Mouse (Mus musculus) lung, postnatal 0 days (tissue): ENCODE measurements around the gene Zfp575. TPM values are rescaled to one million over a fixed set of nuclear protein-coding genes. Genes with fewer than 3 reads are reported as not detected.
"Not testable (repeated sequence)": the region's sequence is repeated elsewhere in the genome, so short reads cannot be mapped to it uniquely, and the experiment has no call there.

Source experiments
- ATAC-seq: fragments of 200-750 bp; cut with Nextera tagmentation; 2 replicates; pipeline ENCODE4 v1.8.0; 2017; ENCODE audit warnings: moderate library complexity
- DNase-seq: peaks from one replicate; pipeline ENCODE4 v3.0.0-alpha.2; 2016; ENCODE audit warnings: low spot score
- H3K27ac ChIP-seq: fragments of 300-500 bp; sonication (generic); 2 replicates; pipeline ENCODE4 v1.5.1; 2014; ENCODE audit warnings: antibody characterized with exemption, mild to moderate bottlenecking, low read length, mixed read lengths
- H3K27me3 ChIP-seq: fragments of 300-500 bp; sonication (generic); replicated peaks from 2 replicates; pipeline ENCODE4 v1.6.1; 2014; ENCODE audit warnings: low read length, mixed read lengths; ENCODE audit not compliant: insufficient read depth
- H3K36me3 ChIP-seq: fragments of 300-500 bp; sonication (generic); 2 replicates; pipeline ENCODE4 v1.6.1; 2014; ENCODE audit warnings: low read length, mixed read lengths; ENCODE audit not compliant: insufficient read depth
- H3K4me1 ChIP-seq: fragments of 300-500 bp; sonication (generic); 2 replicates; pipeline ENCODE4 v1.6.1; 2014; ENCODE audit warnings: antibody characterized with exemption, low read depth, low read length, mixed read lengths; ENCODE audit not compliant: insufficient read depth
- H3K4me2 ChIP-seq: fragments of 300-500 bp; sonication (generic); replicated peaks from 2 replicates; pipeline ENCODE4 v1.6.1; 2014; ENCODE audit warnings: low read depth, mild to moderate bottlenecking, low read length, moderate library complexity, mixed read lengths
- H3K4me3 ChIP-seq: fragments of 300-500 bp; sonication (generic); 2 replicates; pipeline ENCODE4 v1.5.1; 2014; ENCODE audit warnings: low read depth, low read length
- H3K9ac ChIP-seq: fragments of 300-500 bp; sonication (generic); replicated peaks from 2 replicates; pipeline ENCODE4 v1.6.1; 2014; ENCODE audit warnings: low read depth, mild to moderate bottlenecking
- H3K9me3 ChIP-seq: fragments of 300-500 bp; sonication (generic); 2 replicates; pipeline ENCODE4 v1.6.1; 2016; ENCODE audit warnings: low read length, mixed read lengths
- CTCF ChIP-seq: IDR thresholded peaks from 2 replicates; pipeline ENCODE4 v1.5.1; 2016; ENCODE audit warnings: antibody characterized with exemption, mild to moderate bottlenecking
- EP300 ChIP-seq: IDR thresholded peaks from 2 replicates; pipeline ENCODE4 v1.6.1; 2016; ENCODE audit warnings: antibody characterized with exemption, mild to moderate bottlenecking, control low read depth
- WGBS: fragments of 180-500 bp; shearing (Covaris S2); extraction: QIAGEN DNeasy Blood & Tissue Kit; methylation state at CpG from one replicate; pipeline ENCODE4 v1.1.7; 2014; 5-methylcytosine and 5-hydroxymethylcytosine counted together
- polyA plus RNA-seq: library from polyadenylated mRNA; unstranded; fragments of >200 nt; fragmentation: Nextera tagmentation; extraction: Ambion mirVana; gene quantifications from 2 replicates; pipeline ENCODE4 v1.2.1, GENCODE M21; 2015

Gene Zfp575
- polyA plus RNA-seq, 1 experiment from 2014 or later, result 1.5 TPM

DNA sequence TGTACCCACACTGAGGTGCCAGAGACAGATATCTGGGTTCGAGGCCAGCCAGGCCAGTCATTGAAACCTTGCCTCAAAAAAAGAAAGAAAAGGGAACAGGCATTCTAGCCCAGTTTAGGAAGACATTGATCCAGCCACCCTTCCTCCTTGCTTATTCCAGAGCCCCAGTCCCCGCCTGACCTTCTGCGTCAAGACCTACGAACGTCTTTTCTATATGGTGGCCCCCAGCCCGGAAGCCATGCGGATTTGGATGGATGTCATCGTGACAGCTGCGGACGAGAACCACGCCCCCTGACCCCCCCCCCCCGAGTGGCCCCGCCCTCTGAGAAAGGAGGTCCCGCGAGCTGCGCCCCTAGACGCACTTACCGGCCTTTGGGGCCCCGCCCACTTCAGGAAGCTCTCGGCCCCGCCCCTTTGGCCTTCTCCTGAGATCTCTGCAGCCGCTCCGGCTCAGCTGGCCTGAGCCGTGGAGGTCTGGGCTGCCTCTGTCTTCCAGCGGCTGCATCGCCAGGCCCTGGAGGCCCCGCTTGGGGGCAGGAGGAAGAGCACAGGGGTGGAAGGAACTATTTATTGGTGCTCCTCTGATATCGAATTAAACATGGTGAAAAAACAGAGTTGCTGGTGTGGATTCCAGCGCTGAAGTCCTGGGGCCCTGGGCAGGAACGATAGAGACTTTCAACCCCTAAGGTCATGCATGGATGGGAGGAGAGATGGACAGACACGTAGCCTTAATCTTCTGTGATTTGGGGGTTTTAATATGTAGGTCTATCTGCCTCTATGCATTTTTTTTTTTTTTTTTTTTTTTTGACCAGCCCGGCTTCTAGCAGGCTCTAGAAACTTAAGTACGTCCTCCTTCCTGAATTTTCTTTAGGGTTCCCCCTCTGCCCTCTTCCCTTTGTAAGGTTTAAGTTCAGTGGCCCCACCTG is 41.5 kb upstream of the Zfp575 start:
- H3K9me3 ChIP-seq, result no peaks in the 10 kb centered on the region
- no peaks in the 10 kb centered on the region for H3K4me1 ChIP-seq
- no peaks in the 10 kb centered on the region; the same call in 1 of the 2 replicates for H3K36me3 ChIP-seq
- WGBS, result 7% methylated on average over 33 of the region's 33 CpGs
- no peak for TF ChIP-seq EP300
- TF ChIP-seq CTCF, result no peak; the same call in 1 of the 2 replicates
- ATAC-seq (peak; percentile 95), DNase-seq (peak; percentile 94)
- no peak overlapping the region for H3K27ac ChIP-seq
- no peak overlapping the region for H3K9ac ChIP-seq
- no peaks in the 10 kb centered on the region for H3K27me3 ChIP-seq
- peak overlapping the region; percentile 48 for H3K4me2 ChIP-seq
- 0 out of 2 replicates have a peak overlapping the region, but pooled peaks have one; percentile 2 for H3K4me3 ChIP-seq

DNA sequence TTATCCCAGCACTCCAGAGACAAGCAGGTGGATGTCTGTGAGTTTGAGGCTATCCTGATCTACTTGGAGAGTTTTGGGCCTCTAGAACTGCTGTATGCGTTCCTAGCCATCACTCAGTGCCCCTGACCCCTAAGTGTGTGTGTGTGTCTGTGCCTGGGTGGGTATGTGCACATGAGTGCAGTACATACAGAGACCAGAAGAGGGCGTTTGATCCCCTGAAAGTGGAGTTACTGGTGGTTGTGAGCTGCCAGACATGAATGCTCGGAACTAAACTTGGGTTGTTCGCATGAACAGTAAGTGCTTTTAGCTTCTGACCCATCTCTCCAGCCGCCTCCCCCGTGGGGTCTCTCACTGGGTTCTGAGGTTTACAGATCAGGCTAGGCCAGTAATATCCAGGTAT is 35.5 kb upstream of the Zfp575 start:
- 82% methylated on average over 6 of the region's 6 CpGs for WGBS
- DNase-seq, result no peak

DNA sequence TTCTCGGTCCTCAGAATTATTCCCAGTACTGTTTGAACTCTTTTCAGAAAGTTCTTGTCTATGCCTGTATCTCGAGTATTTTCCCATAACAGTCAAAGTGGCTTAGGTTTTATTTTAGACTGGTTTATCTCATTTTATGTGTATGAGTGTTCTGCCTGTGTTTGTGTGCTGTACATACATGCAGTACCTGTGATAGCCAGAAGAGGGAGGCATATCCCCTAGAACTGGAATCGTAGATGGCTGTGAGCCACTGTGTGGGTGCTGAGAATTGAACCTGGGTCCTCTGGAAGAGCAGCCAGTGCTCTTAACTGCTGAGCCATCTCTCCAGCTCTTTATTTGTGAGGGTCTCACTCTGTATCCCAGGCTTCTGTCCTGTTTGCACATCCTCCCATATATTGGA is 33.8 kb upstream of the Zfp575 start:
- H3K4me3 ChIP-seq, result no peak overlapping the region

More for the DNA sequence above, 35.5 kb upstream of the Zfp575 start:
- TF ChIP-seq CTCF, result no peak
- no peak for TF ChIP-seq EP300
- H3K4me3 ChIP-seq, result no peak overlapping the region
- no peaks in the 10 kb centered on the region for H3K4me1 ChIP-seq
- no peaks in the 10 kb centered on the region; the same call in 1 of the 2 replicates for H3K36me3 ChIP-seq
- H3K9me3 ChIP-seq, result no peaks in the 10 kb centered on the region
- H3K4me2 ChIP-seq, result no peak overlapping the region
- H3K9ac ChIP-seq, result no peak overlapping the region
- no peak overlapping the region for H3K27ac ChIP-seq
- no peaks in the 10 kb centered on the region for H3K27me3 ChIP-seq
- ATAC-seq, result no peak

DNA sequence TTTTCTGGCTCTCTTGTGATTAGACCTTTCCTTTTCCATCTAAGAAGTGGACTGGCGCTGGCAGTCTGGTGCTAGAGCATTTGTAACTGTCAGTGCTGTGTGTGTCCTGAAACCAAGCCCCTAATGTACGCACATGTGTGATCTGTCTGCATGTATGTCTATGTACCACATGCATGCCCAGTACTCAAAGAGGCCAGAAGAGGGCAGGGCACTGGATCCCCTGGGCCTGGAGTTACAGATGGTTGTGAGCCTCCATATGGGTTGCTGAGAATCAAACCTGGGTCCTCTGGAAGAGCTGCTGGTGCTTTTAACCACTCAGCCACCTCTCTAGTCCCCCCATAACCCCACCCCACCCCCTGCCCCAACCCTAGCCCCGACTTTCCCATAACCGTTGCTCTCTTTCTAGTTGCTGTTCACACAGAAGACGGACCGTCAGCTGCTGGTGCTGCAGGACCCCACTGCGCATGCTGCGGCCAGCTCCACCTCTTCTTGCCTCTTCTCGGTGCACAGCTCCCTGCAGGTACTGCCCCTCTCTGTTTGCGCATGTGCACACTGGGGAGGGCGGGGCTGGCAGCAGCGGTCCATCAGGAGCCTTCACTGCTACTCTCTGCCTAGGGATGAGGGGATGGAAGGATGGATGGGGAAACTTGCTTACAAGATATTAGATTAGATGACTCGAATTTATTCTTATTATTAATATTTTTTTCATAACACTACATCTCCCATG is 32.4 kb upstream of the Zfp575 start:
- no peak for TF ChIP-seq EP300
- peak; percentile 9; the same call in 1 of the 2 replicates for TF ChIP-seq CTCF
- Histone ChIP-seq H3K27me3 (no peaks in the 10 kb centered on the region), H3K4me1 (no peaks in the 10 kb centered on the region), H3K9ac (no peak overlapping the region), H3K27ac (no peak overlapping the region), H3K36me3 (no peaks in the 10 kb centered on the region; the same call in 1 of the 2 replicates), H3K4me3 (no peak overlapping the region), H3K9me3 (no peaks in the 10 kb centered on the region), H3K4me2 (no peak overlapping the region)
- ATAC-seq (no peak), DNase-seq (no peak)
- 63% methylated on average over 13 of the region's 13 CpGs for WGBS

More for the DNA sequence above, 33.8 kb upstream of the Zfp575 start:
- no peak for ATAC-seq
- no peaks in the 10 kb centered on the region for H3K4me1 ChIP-seq
- no peak for DNase-seq
- no peak overlapping the region for H3K27ac ChIP-seq
- no peak overlapping the region for H3K4me2 ChIP-seq
- no peaks in the 10 kb centered on the region; the same call in 1 of the 2 replicates for H3K36me3 ChIP-seq
- TF ChIP-seq CTCF (peak; percentile 43), EP300 (no peak)
- no peaks in the 10 kb centered on the region for H3K9me3 ChIP-seq
- 85% methylated on average over 3 of the region's 3 CpGs for WGBS
- no peak overlapping the region for H3K9ac ChIP-seq
- no peaks in the 10 kb centered on the region for H3K27me3 ChIP-seq

DNA sequence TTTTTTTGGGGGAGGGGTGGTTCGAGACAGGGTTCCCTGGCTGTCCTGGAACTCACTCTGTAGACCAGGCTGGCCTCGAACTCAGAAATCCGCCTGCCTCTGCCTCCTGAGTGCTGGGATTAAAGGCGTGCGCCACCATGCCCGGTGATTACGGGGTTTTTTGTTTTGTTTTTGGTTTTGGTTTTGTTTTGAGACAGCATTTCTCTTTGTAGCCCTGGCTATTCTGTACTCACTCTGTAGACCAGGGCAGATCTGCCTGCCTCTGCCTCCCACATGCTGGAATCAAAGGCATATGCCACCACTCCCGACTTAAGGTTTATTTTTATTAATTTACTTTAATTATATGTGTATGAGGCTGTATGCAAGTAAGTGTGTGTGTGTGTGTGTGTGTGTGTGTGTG is 30.9 kb upstream of the Zfp575 start:
- H3K36me3 ChIP-seq, H3K27me3 ChIP-seq, H3K27ac ChIP-seq, H3K9ac ChIP-seq, H3K4me1 ChIP-seq, DNase-seq, H3K4me3 ChIP-seq, H3K4me2 ChIP-seq, H3K9me3 ChIP-seq, ATAC-seq: not testable (repeated sequence)
- WGBS, result 87% methylated on average over 8 of the region's 8 CpGs

DNA sequence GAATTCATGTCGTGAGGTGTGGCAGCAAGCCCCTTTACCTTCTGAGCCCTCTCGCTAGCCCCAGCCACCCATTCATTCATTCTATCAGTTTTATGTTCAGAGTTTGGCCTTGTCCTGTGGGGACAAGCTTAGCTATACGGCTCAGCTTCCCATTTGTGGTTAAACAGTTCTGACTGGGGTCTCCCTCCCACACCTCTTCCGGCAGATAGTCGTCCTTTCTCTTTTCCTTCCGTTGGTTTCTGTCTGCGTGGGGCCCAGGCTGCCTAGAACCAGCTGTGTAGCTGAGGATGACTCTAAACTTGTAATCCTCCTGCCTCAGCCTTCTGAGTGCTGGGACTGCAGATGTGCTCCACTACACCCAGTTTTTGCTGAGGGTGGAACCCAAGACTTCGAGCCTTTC is 30.3 kb upstream of the Zfp575 start:
- TF ChIP-seq CTCF, result no peak
- no peak for TF ChIP-seq EP300
- WGBS, result 63% methylated on average over 8 of the region's 8 CpGs
- Histone ChIP-seq H3K36me3 (no peaks in the 10 kb centered on the region), H3K4me2 (no peak overlapping the region), H3K9ac (no peak overlapping the region), H3K27me3 (no peaks in the 10 kb centered on the region), H3K4me3 (no peak overlapping the region), H3K9me3 (no peaks in the 10 kb centered on the region), H3K27ac (no peak overlapping the region), H3K4me1 (peaks cover under 1% of the 10 kb centered on the region; the same call in 1 of the 2 replicates)
- ATAC-seq (no peak), DNase-seq (no peak)
